Mouse (Mus musculus): ENCODE measurements at regions not wholly inside any gene's neighbourhood (a gene's known extent, or its start where the extent isn't known, plus 50 kb on each side); places are given as distances from the start of the nearest gene placed in this dataset.

- H3K9me3 ChIP-seq (replicated peaks), result no peaks in the 10 kb centered on the region
- WGBS, result 91% methylated on average over 7 of the region's 7 CpGs
- H3K9ac ChIP-seq, result no peak overlapping the region
- no peaks in the 10 kb centered on the region for H3K27me3 ChIP-seq
- H3K36me3 ChIP-seq, result no peaks in the 10 kb centered on the region
- no peaks in the 10 kb centered on the region for H3K4me1 ChIP-seq (replicated peaks)
- H3K4me2 ChIP-seq, result no peak overlapping the region
- ATAC-seq (replicated peaks; ENCODE audit: insufficient number of reproducible peaks, insufficient read depth, low FRiP score, low read depth), result no peak
- H3K27ac ChIP-seq, result no peak overlapping the region
- H3K4me3 ChIP-seq, result no peak overlapping the region
Observed at GRCm38 (mm10) chr9:90906684-90907083, 455.5 kb upstream of the Zic4 start.

GRCm38 (mm10) chr9:90954613-90955012, 407.6 kb upstream of the Zic4 start:
- no peak overlapping the region for H3K4me3 ChIP-seq
- H3K27me3 ChIP-seq, result no peaks in the 10 kb centered on the region
- H3K27ac ChIP-seq, result no peak overlapping the region
- H3K9me3 ChIP-seq (replicated peaks), result no peaks in the 10 kb centered on the region
- no peak overlapping the region for H3K9ac ChIP-seq
- no peak overlapping the region for H3K4me2 ChIP-seq
- H3K36me3 ChIP-seq, result no peaks in the 10 kb centered on the region
- ATAC-seq (replicated peaks; ENCODE audit: insufficient number of reproducible peaks, insufficient read depth, low FRiP score, low read depth), result no peak
- H3K4me1 ChIP-seq (replicated peaks), result no peaks in the 10 kb centered on the region

- Histone ChIP-seq H3K4me2 (no peak overlapping the region), H3K9ac (no peak overlapping the region), H3K9me3 (replicated peaks) (no peaks in the 10 kb centered on the region), H3K4me1 (replicated peaks) (no peaks in the 10 kb centered on the region), H3K36me3 (no peaks in the 10 kb centered on the region), H3K4me3 (no peak overlapping the region), H3K27me3 (no peaks in the 10 kb centered on the region), H3K27ac (no peak overlapping the region)
- WGBS, result 77% methylated on average over 4 of the region's 4 CpGs
- ATAC-seq (replicated peaks; ENCODE audit: insufficient number of reproducible peaks, insufficient read depth, low FRiP score, low read depth), result no peak
Observed at GRCm38 (mm10) chr9:90961436-90961835, 400.8 kb upstream of the Zic4 start.

GRCm38 (mm10) chr9:90964043-90964442, 398.2 kb upstream of the Zic4 start:
- ATAC-seq (replicated peaks; ENCODE audit: insufficient number of reproducible peaks, insufficient read depth, low FRiP score, low read depth), result no peak
- H3K9ac ChIP-seq, result no peak overlapping the region
- no peaks in the 10 kb centered on the region for H3K36me3 ChIP-seq
- no peaks in the 10 kb centered on the region for H3K4me1 ChIP-seq (replicated peaks)
- no peak overlapping the region for H3K4me3 ChIP-seq
- no peak overlapping the region for H3K27ac ChIP-seq
- H3K9me3 ChIP-seq (replicated peaks), result no peaks in the 10 kb centered on the region
- WGBS, result 58% methylated on average over 3 of the region's 3 CpGs
- H3K27me3 ChIP-seq, result no peaks in the 10 kb centered on the region
- H3K4me2 ChIP-seq, result no peak overlapping the region

GRCm38 (mm10) chr9:90978730-90979129, 383.5 kb upstream of the Zic4 start:
- 57% methylated on average over 4 of the region's 4 CpGs for WGBS

GRCm38 (mm10) chr9:90980023-90980802, 382.0 kb upstream of the Zic4 start:
- H3K4me2 ChIP-seq, result no peak overlapping the region
- no peaks in the 10 kb centered on the region for H3K4me1 ChIP-seq (replicated peaks)
- no peak for ATAC-seq (replicated peaks; ENCODE audit: insufficient number of reproducible peaks, insufficient read depth, low FRiP score, low read depth)
- H3K36me3 ChIP-seq, result no peaks in the 10 kb centered on the region
- H3K9me3 ChIP-seq (replicated peaks), result no peaks in the 10 kb centered on the region
- H3K27me3 ChIP-seq, result no peaks in the 10 kb centered on the region
- no peak overlapping the region for H3K9ac ChIP-seq
- WGBS, result 52% methylated on average over 6 of the region's 6 CpGs
- H3K4me3 ChIP-seq, result no peak overlapping the region
- H3K27ac ChIP-seq, result no peak overlapping the region

More at GRCm38 (mm10) chr9:90978730-90979129, 383.5 kb upstream of the Zic4 start:
- no peak overlapping the region for H3K4me3 ChIP-seq
- ATAC-seq (replicated peaks; ENCODE audit: insufficient number of reproducible peaks, insufficient read depth, low FRiP score, low read depth), result no peak
- H3K36me3 ChIP-seq, result no peaks in the 10 kb centered on the region
- no peaks in the 10 kb centered on the region for H3K27me3 ChIP-seq
- H3K9me3 ChIP-seq (replicated peaks), result no peaks in the 10 kb centered on the region
- H3K27ac ChIP-seq, result no peak overlapping the region
- no peak overlapping the region for H3K9ac ChIP-seq
- no peak overlapping the region for H3K4me2 ChIP-seq
- H3K4me1 ChIP-seq (replicated peaks), result no peaks in the 10 kb centered on the region

GRCm38 (mm10) chr9:90999178-90999577, 363.0 kb upstream of the Zic4 start:
- Histone ChIP-seq H3K4me3 (no peak overlapping the region), H3K27me3 (no peaks in the 10 kb centered on the region), H3K4me1 (replicated peaks) (no peaks in the 10 kb centered on the region), H3K9ac (no peak overlapping the region), H3K4me2 (no peak overlapping the region), H3K9me3 (replicated peaks) (no peaks in the 10 kb centered on the region), H3K36me3 (no peaks in the 10 kb centered on the region), H3K27ac (no peak overlapping the region)
- 67% methylated on average over 1 of the region's 1 CpGs for WGBS
- no peak for ATAC-seq (replicated peaks; ENCODE audit: insufficient number of reproducible peaks, insufficient read depth, low FRiP score, low read depth)

- no peaks in the 10 kb centered on the region for H3K9me3 ChIP-seq (replicated peaks)
- no peak overlapping the region for H3K4me2 ChIP-seq
- H3K4me3 ChIP-seq, result no peak overlapping the region
- no peak overlapping the region for H3K9ac ChIP-seq
- H3K4me1 ChIP-seq (replicated peaks), result no peaks in the 10 kb centered on the region
- no peaks in the 10 kb centered on the region for H3K36me3 ChIP-seq
- no peaks in the 10 kb centered on the region for H3K27me3 ChIP-seq
- WGBS, result 74% methylated on average over 4 of the region's 4 CpGs
- H3K27ac ChIP-seq, result no peak overlapping the region
- ATAC-seq (replicated peaks; ENCODE audit: insufficient number of reproducible peaks, insufficient read depth, low FRiP score, low read depth), result no peak
Observed at GRCm38 (mm10) chr9:91004214-91004613, 358.0 kb upstream of the Zic4 start.

- no peaks in the 10 kb centered on the region for H3K36me3 ChIP-seq
- H3K4me2 ChIP-seq, result no peak overlapping the region
- WGBS, result 45% methylated on average over 2 of the region's 2 CpGs
- no peaks in the 10 kb centered on the region for H3K4me1 ChIP-seq (replicated peaks)
- no peak overlapping the region for H3K27ac ChIP-seq
- H3K4me3 ChIP-seq, result no peak overlapping the region
- H3K27me3 ChIP-seq, result no peaks in the 10 kb centered on the region
- no peak overlapping the region for H3K9ac ChIP-seq
- ATAC-seq (replicated peaks; ENCODE audit: insufficient number of reproducible peaks, insufficient read depth, low FRiP score, low read depth), result no peak
- H3K9me3 ChIP-seq (replicated peaks), result no peaks in the 10 kb centered on the region
Observed at GRCm38 (mm10) chr9:91040546-91040945, 321.7 kb upstream of the Zic4 start.

- Histone ChIP-seq H3K36me3 (no peaks in the 10 kb centered on the region), H3K4me3 (no peak overlapping the region), H3K9me3 (replicated peaks) (no peaks in the 10 kb centered on the region), H3K4me1 (replicated peaks) (no peaks in the 10 kb centered on the region), H3K27ac (no peak overlapping the region), H3K27me3 (no peaks in the 10 kb centered on the region), H3K4me2 (no peak overlapping the region), H3K9ac (no peak overlapping the region)
- 30% methylated on average over 2 of the region's 2 CpGs for WGBS
- no peak for ATAC-seq (replicated peaks; ENCODE audit: insufficient number of reproducible peaks, insufficient read depth, low FRiP score, low read depth)
Observed at GRCm38 (mm10) chr9:91048569-91048968, 313.6 kb upstream of the Zic4 start.

GRCm38 (mm10) chr9:91053065-91053793, 309.0 kb upstream of the Zic4 start:
- ATAC-seq (replicated peaks; ENCODE audit: insufficient number of reproducible peaks, insufficient read depth, low FRiP score, low read depth), result no peak

GRCm38 (mm10) chr9:91059460-91059859, 302.8 kb upstream of the Zic4 start:
- no peak overlapping the region for H3K4me3 ChIP-seq
- WGBS, result 65% methylated on average over 4 of the region's 4 CpGs
- no peak for ATAC-seq (replicated peaks; ENCODE audit: insufficient number of reproducible peaks, insufficient read depth, low FRiP score, low read depth)
- H3K4me2 ChIP-seq, result no peak overlapping the region
- H3K36me3 ChIP-seq, result no peaks in the 10 kb centered on the region
- H3K27ac ChIP-seq, result no peak overlapping the region
- no peaks in the 10 kb centered on the region for H3K4me1 ChIP-seq (replicated peaks)
- no peak overlapping the region for H3K9ac ChIP-seq
- no peaks in the 10 kb centered on the region for H3K27me3 ChIP-seq
- H3K9me3 ChIP-seq (replicated peaks), result no peaks in the 10 kb centered on the region

More at GRCm38 (mm10) chr9:91053065-91053793, 309.0 kb upstream of the Zic4 start:
- H3K27me3 ChIP-seq, result no peaks in the 10 kb centered on the region
- no peak overlapping the region for H3K27ac ChIP-seq
- 58% methylated on average over 4 of the region's 4 CpGs for WGBS
- no peak overlapping the region for H3K9ac ChIP-seq
- no peak overlapping the region for H3K4me2 ChIP-seq
- H3K9me3 ChIP-seq (replicated peaks), result no peaks in the 10 kb centered on the region
- H3K36me3 ChIP-seq, result no peaks in the 10 kb centered on the region
- H3K4me1 ChIP-seq (replicated peaks), result no peaks in the 10 kb centered on the region
- H3K4me3 ChIP-seq, result no peak overlapping the region

Measured in heart, embryonic 15.5 days (tissue).